Mouse (Mus musculus) forebrain, postnatal 0 days (tissue): ENCODE data around the gene Adamtsl5. TPM values are rescaled to one million over a fixed set of nuclear protein-coding genes. Genes with fewer than 3 reads are reported as not detected.

Experiments used
- ATAC-seq: fragments of 200-750 bp; cut with Nextera tagmentation; 2 replicates; pipeline ENCODE4 v1.8.0; 2017; ENCODE audit warnings: mild to moderate bottlenecking, moderate library complexity
- DNase-seq: peaks from one replicate; pipeline ENCODE4 v3.0.0-alpha.2; 2015
- H3K27ac ChIP-seq: fragments of 300-500 bp; sonication (generic); 2 replicates; pipeline ENCODE4 v1.5.1; 2014; ENCODE audit warnings: low read depth, mild to moderate bottlenecking, antibody characterized with exemption, low read length, moderate library complexity, mixed read lengths
- H3K27me3 ChIP-seq: fragments of 300-500 bp; sonication (generic); 2 replicates; pipeline ENCODE4 v1.6.1; 2014; ENCODE audit warnings: mild to moderate bottlenecking, low read length, mixed read lengths; ENCODE audit not compliant: insufficient read depth
- H3K36me3 ChIP-seq: fragments of 300-500 bp; sonication (generic); 2 replicates; pipeline ENCODE4 v1.6.1; 2014; ENCODE audit warnings: mild to moderate bottlenecking, moderate library complexity; ENCODE audit not compliant: insufficient read depth
- H3K4me1 ChIP-seq: fragments of 300-500 bp; sonication (generic); 2 replicates; pipeline ENCODE4 v1.6.1; 2014; ENCODE audit warnings: antibody characterized with exemption; ENCODE audit not compliant: insufficient read depth
- H3K4me2 ChIP-seq: fragments of 300-500 bp; sonication (generic); 2 replicates; pipeline ENCODE4 v1.6.1; 2014; ENCODE audit warnings: low read depth, mild to moderate bottlenecking, moderate library complexity
- H3K4me3 ChIP-seq: fragments of 300-500 bp; sonication (generic); 2 replicates; pipeline ENCODE4 v1.5.1; 2014; ENCODE audit warnings: low read depth, low read length, mixed read lengths
- H3K9ac ChIP-seq: fragments of 300-500 bp; sonication (generic); 2 replicates; pipeline ENCODE4 v1.6.1; 2014; ENCODE audit warnings: mild to moderate bottlenecking
- H3K9me3 ChIP-seq: fragments of 300-500 bp; sonication (generic); 2 replicates; pipeline ENCODE4 v1.6.1; 2016; ENCODE audit warnings: low read length
- CTCF ChIP-seq: sonication (generic); IDR thresholded peaks from 2 replicates; pipeline ENCODE4 v1.5.1; 2016; ENCODE audit warnings: antibody characterized with exemption, control low read depth, low read depth
- WGBS: fragments of 180-500 bp; shearing (Covaris S2); extraction: QIAGEN DNeasy Blood & Tissue Kit; methylation state at CpG from one replicate; pipeline ENCODE4 v1.1.7; 2014; 5-methylcytosine and 5-hydroxymethylcytosine counted together
- polyA plus RNA-seq: library from polyadenylated mRNA; unstranded; fragments of >200 nt; fragmentation: Nextera tagmentation; extraction: Ambion mirVana; gene quantifications from 2 replicates; pipeline ENCODE4 v1.2.1, GENCODE M21; 2015
- total RNA-seq: library from RNA; depleted of rRNA; stranded (reverse); fragments of >200 nt; gene quantifications from 2 replicates; pipeline ENCODE4 v1.2.3, GENCODE M21; 2014; rRNA removed

Gene Adamtsl5
- total RNA-seq (0.31 and 0.33 TPM in 2 replicates), polyA plus RNA-seq (0.70 and 0.81 TPM in 2 replicates)

DNA sequence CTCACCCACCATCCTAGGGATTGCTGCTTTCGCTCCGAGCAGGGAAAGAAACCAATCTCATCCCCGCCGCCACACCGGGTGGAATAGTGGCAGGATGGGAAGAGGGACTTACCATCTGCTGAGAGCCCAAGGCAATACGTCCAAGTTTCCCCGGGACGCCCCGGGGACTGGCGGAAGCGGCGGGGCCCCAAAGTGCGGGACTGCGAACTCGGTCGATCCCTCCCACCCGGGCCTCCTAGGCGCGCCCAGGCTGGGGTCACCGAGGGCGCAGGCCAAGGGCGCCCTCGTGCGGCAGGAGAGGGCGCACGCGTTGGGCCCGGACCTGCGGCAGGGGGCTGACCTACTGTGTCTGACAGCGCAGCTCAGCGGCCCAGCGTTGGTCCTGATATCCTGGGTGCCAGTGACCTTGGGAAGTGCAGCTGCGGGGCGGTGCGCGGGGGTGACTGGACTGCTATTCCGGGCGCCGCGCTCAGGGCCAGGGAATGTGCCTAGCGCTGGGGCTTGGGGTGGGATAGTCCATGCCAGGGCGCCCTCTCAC, at the start of gene Adamtsl5:
Gene Adamtsl5, minus strand, starts transcription at position 169 of the 538 bp plus-strand sequence.
- DNase-seq (no peak), ATAC-seq (peak; percentile 23; the same call in 1 of the 2 replicates)
- TF ChIP-seq CTCF: peak; percentile 51
- Histone ChIP-seq H3K27me3 (peaks cover 79% of the 10 kb centered on the region), H3K4me2 (peak within 1 kb of the TSS; percentile 6), H3K36me3 (no peaks in the 10 kb centered on the region), H3K4me1 (peaks cover 4% of the 10 kb centered on the region; the same call in 1 of the 2 replicates), H3K27ac (no peak within 1 kb of the TSS), H3K9me3 (no peaks in the 10 kb centered on the region), H3K9ac (no peak within 1 kb of the TSS), H3K4me3 (no peak within 1 kb of the TSS)
- WGBS: 2% methylated on average over 42 of the region's 42 CpGs

DNA sequence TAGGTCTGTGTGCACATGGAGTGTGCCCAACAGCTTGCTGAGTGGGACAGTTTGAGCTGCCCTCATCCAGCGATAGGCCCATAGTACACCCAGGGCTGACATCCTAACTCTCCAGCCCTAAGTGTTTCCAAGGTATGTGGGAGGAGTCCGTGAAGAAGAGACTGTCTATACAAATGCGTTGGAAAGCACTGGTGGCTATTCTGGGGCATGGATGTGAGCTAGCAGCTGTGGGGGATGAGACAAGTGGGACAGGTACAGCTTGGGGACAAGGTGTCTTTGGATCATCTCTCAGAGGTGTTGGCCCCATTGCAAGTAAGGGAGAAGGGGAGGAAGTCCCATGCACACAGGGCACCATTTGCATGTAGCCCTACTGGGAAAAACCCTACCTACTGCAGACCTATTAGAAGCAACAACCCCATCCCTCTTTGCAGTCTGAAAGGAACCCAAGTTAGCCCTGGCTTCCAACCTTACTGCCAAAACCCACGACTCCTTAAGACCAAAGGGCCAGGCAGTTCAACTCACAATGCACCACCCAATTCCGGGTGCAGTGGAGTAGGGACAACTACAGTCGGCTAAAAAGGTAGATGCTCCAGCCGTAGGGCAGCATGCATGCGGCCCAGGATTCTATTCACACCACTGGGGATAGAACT, 49.4 kb upstream of the Adamtsl5 start:
- H3K27me3 ChIP-seq: no peaks in the 10 kb centered on the region
- peak overlapping the region; percentile 80 for H3K4me3 ChIP-seq
- peak overlapping the region; percentile 97 for H3K9ac ChIP-seq
- ATAC-seq (no peak), DNase-seq (no peak)
- peak overlapping the region; percentile 85 for H3K4me2 ChIP-seq
- H3K4me1 ChIP-seq: peaks cover 18% of the 10 kb centered on the region
- WGBS: 27% methylated on average over 8 of the region's 8 CpGs
- H3K27ac ChIP-seq: peak overlapping the region; percentile 100
- H3K9me3 ChIP-seq: no peaks in the 10 kb centered on the region
- TF ChIP-seq CTCF: 0 out of 2 replicates have a peak, but pooled peaks have one; percentile 12
- peaks cover 36% of the 10 kb centered on the region for H3K36me3 ChIP-seq

DNA sequence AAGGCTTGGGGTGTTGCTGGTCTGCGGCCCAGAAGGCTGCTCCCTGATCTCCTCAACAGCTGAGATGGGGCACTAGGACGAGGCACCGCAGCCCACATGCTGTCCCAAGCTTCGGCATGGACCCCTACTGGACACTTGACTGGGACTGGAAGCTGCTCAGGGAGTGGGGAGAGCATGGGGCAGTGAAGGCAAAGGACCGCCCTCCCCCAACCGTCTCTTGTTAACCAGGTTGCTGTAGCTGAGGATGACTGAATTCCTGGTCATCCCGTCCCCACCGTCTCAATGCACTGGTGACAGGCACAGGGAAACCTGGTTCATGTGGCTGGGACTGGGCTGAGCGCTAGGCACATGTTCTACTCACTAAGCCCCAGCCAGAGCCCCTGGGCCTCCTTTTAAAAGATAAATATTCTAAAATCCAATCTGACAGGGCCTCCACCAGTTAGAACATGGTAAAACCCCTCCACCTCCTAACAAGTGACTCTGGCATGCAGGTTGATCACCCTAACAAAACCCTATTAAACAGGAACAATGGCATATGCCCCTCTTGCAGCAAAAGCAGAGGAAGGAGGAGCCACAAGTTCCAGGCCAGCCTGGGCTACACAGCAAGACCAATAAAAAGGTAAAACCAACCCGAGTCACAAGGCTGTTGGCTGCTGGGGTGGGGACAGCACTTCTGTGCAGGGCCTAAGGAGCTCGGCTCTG, 48.8 kb upstream of the Adamtsl5 start:
- ATAC-seq (no peak), DNase-seq (no peak)
- H3K9me3 ChIP-seq: no peaks in the 10 kb centered on the region
- H3K4me3 ChIP-seq: no peak overlapping the region
- peak overlapping the region; percentile 85 for H3K4me2 ChIP-seq
- peaks cover 38% of the 10 kb centered on the region for H3K36me3 ChIP-seq
- 90% methylated on average over 11 of the region's 11 CpGs for WGBS
- H3K27me3 ChIP-seq: no peaks in the 10 kb centered on the region
- peak overlapping the region; percentile 97 for H3K9ac ChIP-seq
- TF ChIP-seq CTCF: no peak
- H3K4me1 ChIP-seq: peaks cover 18% of the 10 kb centered on the region
- peak overlapping the region; percentile 100 for H3K27ac ChIP-seq

DNA sequence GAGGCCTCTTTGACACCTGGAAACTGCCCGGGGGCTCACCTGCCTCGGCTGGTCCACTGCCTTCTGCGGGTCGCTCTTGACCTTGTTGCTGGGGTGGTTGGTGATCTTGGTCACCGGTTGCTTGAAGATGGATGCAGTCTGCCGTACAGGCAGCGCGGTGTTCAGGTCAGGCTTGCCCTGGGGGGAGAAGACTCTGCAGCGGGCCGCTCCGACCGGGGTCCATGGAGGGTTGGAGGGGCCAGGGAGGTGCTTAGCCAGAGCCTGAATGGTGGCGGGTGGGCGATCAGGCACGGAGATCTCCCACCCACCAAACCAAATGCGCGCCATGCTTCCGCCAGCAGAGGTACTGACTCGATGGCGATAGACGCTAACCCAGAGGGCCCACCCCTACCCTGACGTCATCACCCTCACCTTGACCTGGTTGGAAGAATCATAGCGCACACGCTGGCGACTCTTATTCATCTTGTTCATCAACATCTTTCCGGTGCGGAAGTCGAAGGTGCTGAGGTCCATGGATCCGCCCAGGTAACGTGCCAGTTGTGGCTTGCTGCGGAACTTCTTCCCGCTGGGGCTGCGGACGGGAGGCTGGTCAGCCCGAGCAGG, 46.9 kb upstream of the Adamtsl5 start:
- 94% methylated on average over 35 of the region's 35 CpGs for WGBS
- H3K36me3 ChIP-seq: peaks cover 47% of the 10 kb centered on the region

DNA sequence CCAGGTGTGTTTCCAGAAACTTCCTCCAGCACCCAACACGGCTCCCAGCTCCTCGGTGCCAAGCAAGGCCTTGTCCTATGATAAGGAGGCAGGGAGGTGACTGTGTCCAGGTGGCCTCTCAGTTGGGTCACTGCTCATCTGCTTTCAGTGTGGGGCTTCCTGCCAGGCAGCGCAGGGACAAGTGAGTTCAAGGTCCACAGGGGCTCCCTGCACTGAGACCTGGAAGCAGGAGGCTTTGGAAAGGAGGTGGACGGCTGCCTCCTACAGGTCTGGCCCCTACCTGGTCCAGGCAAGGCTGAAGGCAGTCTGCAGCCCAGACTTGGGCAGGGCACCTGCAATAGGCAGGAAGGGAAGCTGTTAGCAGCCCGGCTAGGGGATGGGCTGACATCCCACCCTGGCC, 44.5 kb upstream of the Adamtsl5 start:
- no peak overlapping the region for H3K27ac ChIP-seq
- H3K4me3 ChIP-seq: no peak overlapping the region
- H3K36me3 ChIP-seq: peaks cover 47% of the 10 kb centered on the region
- H3K4me1 ChIP-seq: peaks cover 18% of the 10 kb centered on the region
- no peak overlapping the region for H3K4me2 ChIP-seq
- H3K9me3 ChIP-seq: no peaks in the 10 kb centered on the region
- no peak overlapping the region for H3K9ac ChIP-seq
- 97% methylated on average over 5 of the region's 5 CpGs for WGBS
- H3K27me3 ChIP-seq: no peaks in the 10 kb centered on the region
- ATAC-seq (no peak), DNase-seq (no peak)
- TF ChIP-seq CTCF: no peak

More for the DNA sequence above, 46.9 kb upstream of the Adamtsl5 start:
- Histone ChIP-seq H3K27ac (no peak overlapping the region), H3K9ac (no peak overlapping the region), H3K4me2 (no peak overlapping the region), H3K4me3 (no peak overlapping the region), H3K9me3 (no peaks in the 10 kb centered on the region), H3K4me1 (peaks cover 14% of the 10 kb centered on the region), H3K27me3 (no peaks in the 10 kb centered on the region)
- no peak for DNase-seq
- TF ChIP-seq CTCF: no peak
- no peak for ATAC-seq

DNA sequence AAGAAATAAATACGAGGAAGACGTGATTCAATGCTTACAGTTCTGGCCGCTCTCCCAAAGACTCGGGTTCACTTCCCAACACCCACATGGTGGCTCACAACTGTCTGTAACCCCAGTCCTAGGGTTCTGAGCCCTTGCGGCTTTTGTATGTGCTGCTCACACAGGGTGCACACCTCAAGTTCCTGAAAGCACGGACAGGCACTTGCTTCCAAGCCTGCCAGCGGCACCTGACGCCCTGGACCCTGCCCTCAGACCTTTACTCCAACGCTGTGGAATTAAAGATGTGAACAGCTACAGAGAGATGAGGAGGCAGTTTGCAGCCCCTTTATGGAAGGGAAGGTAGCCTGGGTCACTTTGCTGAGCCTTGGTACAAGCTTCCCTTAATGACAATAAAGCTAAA, 42.5 kb upstream of the Adamtsl5 start:
- no peak overlapping the region for H3K9ac ChIP-seq
- H3K36me3 ChIP-seq: peaks cover 47% of the 10 kb centered on the region
- TF ChIP-seq CTCF: no peak
- H3K27ac ChIP-seq: no peak overlapping the region
- peaks cover 10% of the 10 kb centered on the region for H3K4me1 ChIP-seq
- DNase-seq: no peak
- 86% methylated on average over 9 of the region's 9 CpGs for WGBS
- H3K4me2 ChIP-seq: no peak overlapping the region
- H3K27me3 ChIP-seq: no peaks in the 10 kb centered on the region
- no peak for ATAC-seq
- no peaks in the 10 kb centered on the region for H3K9me3 ChIP-seq
- H3K4me3 ChIP-seq: no peak overlapping the region
